Mouse (Mus musculus) liver, adult 2 months (tissue): ENCODE results near the gene Appl1. TPM values are rescaled to one million over a fixed set of nuclear protein-coding genes. Genes with fewer than 3 reads are reported as not detected.

Experiments used
- DNase-seq: peaks from one replicate; pipeline ENCODE4 v3.0.0-alpha.2; 2011; ENCODE audit warnings: low read depth, low spot score; ENCODE audit errors: extremely low read depth
- H3K27ac ChIP-seq: fragments of 200-500 bp; replicated peaks from 2 replicates; pipeline ENCODE4 v1.5.1; 2012; ENCODE audit warnings: low read depth, mild to moderate bottlenecking, control low read depth, inconsistent platforms, low read length; ENCODE audit not compliant: insufficient read depth
- H3K27me3 ChIP-seq: fragments of 200-500 bp; 2 replicates; pipeline ENCODE4 v1.6.1; 2012; ENCODE audit warnings: mild to moderate bottlenecking, moderate library complexity, low read length, inconsistent platforms; ENCODE audit not compliant: control insufficient read depth, insufficient read depth
- H3K36me3 ChIP-seq: fragments of 200-500 bp; 2 replicates; pipeline ENCODE4 v1.6.1; 2012; ENCODE audit warnings: low read length, inconsistent platforms; ENCODE audit not compliant: control insufficient read depth, insufficient read depth
- H3K4me1 ChIP-seq: fragments of 200-500 bp; 2 replicates; pipeline ENCODE4 v1.6.1; 2011; ENCODE audit warnings: low read length; ENCODE audit not compliant: control insufficient read depth, insufficient read depth
- H3K4me3 ChIP-seq: fragments of 200-500 bp; 2 replicates; pipeline ENCODE4 v1.5.1; 2011; ENCODE audit warnings: low read depth, mild to moderate bottlenecking, control low read depth, low read length, moderate library complexity; ENCODE audit not compliant: insufficient read depth
- H3K79me2 ChIP-seq: fragments of 200-500 bp; 2 replicates; pipeline ENCODE4 v1.6.1; 2012; ENCODE audit warnings: inconsistent platforms, mild to moderate bottlenecking, low read length, moderate library complexity; ENCODE audit not compliant: control insufficient read depth, insufficient read depth
- H3K9ac ChIP-seq: fragments of 200-500 bp; 2 replicates; pipeline ENCODE4 v1.6.1; 2012; ENCODE audit warnings: low read depth, mild to moderate bottlenecking, control low read depth, inconsistent platforms, low read length
- CTCF ChIP-seq: fragments of 200-500 bp; IDR thresholded peaks from 2 replicates; pipeline ENCODE4 v1.5.1; 2011; ENCODE audit warnings: low read depth, low read length, control low read depth
- POLR2A ChIP-seq: fragments of 200-500 bp; IDR thresholded peaks from 2 replicates; pipeline ENCODE4 v1.6.1; 2011; ENCODE audit warnings: low read length, control low read depth; ENCODE audit not compliant: insufficient read depth; ENCODE audit errors: extremely low read depth
- WGBS: fragments of 180-500 bp; shearing (Covaris S2); methylation state at CpG from one replicate; pipeline ENCODE4 v1.1.7; 2018; 5-methylcytosine and 5-hydroxymethylcytosine counted together
- polyA plus RNA-seq: library from polyadenylated mRNA; depleted of rRNA; stranded (reverse); fragments of >200 nt; gene quantifications from 2 replicates; pipeline ENCODE4 v1.2.3, GENCODE M21; 2012
- total RNA-seq: library from RNA; depleted of rRNA; stranded (reverse); fragments of >200 nt; gene quantifications from 2 replicates; pipeline ENCODE4 v1.2.3, GENCODE M21; 2014

Gene Appl1
- total and polyA plus RNA-seq, 2 experiments: 1.5 to 9.7 TPM

- no peaks in the 10 kb centered on the region for H3K79me2 ChIP-seq
- DNase-seq: peak; percentile 25
- no peak overlapping the region for H3K9ac ChIP-seq
- H3K4me1 ChIP-seq: no peaks in the 10 kb centered on the region
- no peak for TF ChIP-seq POLR2A
- no peak for TF ChIP-seq CTCF
- H3K36me3 ChIP-seq: no peaks in the 10 kb centered on the region
- WGBS: 44% methylated on average over 7 of the region's 7 CpGs
- H3K27me3 ChIP-seq: no peaks in the 10 kb centered on the region
- H3K4me3 ChIP-seq: no peak overlapping the region
- H3K27ac ChIP-seq: no peak overlapping the region
Measured at GRCm38 (mm10) chr14:27004906-27005305, 33.9 kb upstream of the Appl1 start.

GRCm38 (mm10) chr14:27000386-27000785 is 29.4 kb upstream of the Appl1 start:
- no peaks in the 10 kb centered on the region for H3K27me3 ChIP-seq
- WGBS: 39% methylated on average over 11 of the region's 11 CpGs
- no peak for DNase-seq

GRCm38 (mm10) chr14:26996257-26996656 is 25.2 kb upstream of the Appl1 start:
- no peak overlapping the region for H3K4me3 ChIP-seq
- DNase-seq: no peak
- TF ChIP-seq CTCF (no peak), POLR2A (no peak)
- H3K4me1 ChIP-seq: no peaks in the 10 kb centered on the region
- H3K27me3 ChIP-seq: no peaks in the 10 kb centered on the region
- H3K36me3 ChIP-seq: no peaks in the 10 kb centered on the region
- no peak overlapping the region for H3K27ac ChIP-seq
- H3K79me2 ChIP-seq: no peaks in the 10 kb centered on the region
- H3K9ac ChIP-seq: no peak overlapping the region

More at GRCm38 (mm10) chr14:27000386-27000785, 29.4 kb upstream of the Appl1 start:
- no peaks in the 10 kb centered on the region for H3K36me3 ChIP-seq
- H3K4me3 ChIP-seq: no peak overlapping the region
- H3K9ac ChIP-seq: no peak overlapping the region
- H3K4me1 ChIP-seq: no peaks in the 10 kb centered on the region
- no peak for TF ChIP-seq CTCF
- TF ChIP-seq POLR2A: no peak
- H3K79me2 ChIP-seq: no peaks in the 10 kb centered on the region
- H3K27ac ChIP-seq: no peak overlapping the region

- no peaks in the 10 kb centered on the region for H3K36me3 ChIP-seq
- no peaks in the 10 kb centered on the region for H3K4me1 ChIP-seq
- WGBS: 11% methylated on average over 16 of the region's 16 CpGs
- H3K27ac ChIP-seq: no peak within 1 kb of the TSS
- H3K27me3 ChIP-seq: no peaks in the 10 kb centered on the region
- H3K79me2 ChIP-seq: no peaks in the 10 kb centered on the region
- no peak within 1 kb of the TSS for H3K9ac ChIP-seq
- no peak within 1 kb of the TSS for H3K4me3 ChIP-seq
- TF ChIP-seq POLR2A: no peak
- TF ChIP-seq CTCF: no peak
- peak; percentile 29 for DNase-seq
Measured at GRCm38 (mm10) chr14:26994211-26994741, 23.2 kb upstream of the Appl1 start, which contains the start of gene Hesx1. TSS of gene Hesx1 (plus strand) at chr14:26994416.

- Histone ChIP-seq H3K9ac (no peak overlapping the region), H3K36me3 (no peaks in the 10 kb centered on the region), H3K4me3 (no peak overlapping the region), H3K27ac (no peak overlapping the region), H3K79me2 (no peaks in the 10 kb centered on the region), H3K4me1 (no peaks in the 10 kb centered on the region), H3K27me3 (no peaks in the 10 kb centered on the region)
- WGBS: 72% methylated on average over 3 of the region's 3 CpGs
- DNase-seq: no peak
- TF ChIP-seq CTCF (no peak), POLR2A (no peak)
Measured at GRCm38 (mm10) chr14:26993427-26993826, 22.4 kb upstream of the Appl1 start.

GRCm38 (mm10) chr14:26991622-26992021 is 20.6 kb upstream of the Appl1 start:
- no peak for DNase-seq
- Histone ChIP-seq H3K27me3 (no peaks in the 10 kb centered on the region), H3K79me2 (no peaks in the 10 kb centered on the region), H3K36me3 (no peaks in the 10 kb centered on the region), H3K4me3 (no peak overlapping the region), H3K9ac (no peak overlapping the region), H3K4me1 (no peaks in the 10 kb centered on the region), H3K27ac (no peak overlapping the region)
- 89% methylated on average over 18 of the region's 18 CpGs for whole genome bisulfite sequencing
- no peak for TF ChIP-seq CTCF
- TF ChIP-seq POLR2A: no peak
